Mouse (Mus musculus): ENCODE results near the gene Apol9b.

Gene Apol9b

DNA sequence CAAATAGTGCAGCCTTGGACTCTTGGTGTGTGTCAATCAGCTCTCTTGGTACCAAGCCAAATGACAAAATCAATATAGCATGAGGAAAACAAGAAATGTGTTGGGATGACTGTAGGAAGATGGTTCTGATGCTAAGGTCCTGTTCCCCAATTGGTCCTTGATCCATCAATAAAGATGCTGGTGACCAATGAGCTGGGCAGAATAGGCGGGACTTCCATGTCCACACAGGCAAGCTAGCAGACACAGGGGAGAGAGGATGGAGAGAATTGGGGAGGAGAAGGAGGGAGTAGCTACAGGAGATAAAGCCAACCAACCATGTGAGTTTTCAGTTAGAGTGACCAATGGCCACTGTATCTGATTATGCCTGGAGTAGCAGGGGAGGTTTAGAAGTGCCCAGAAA lies 17.5 kb downstream of the Apol9b start:
- DNase-seq (ENCODE audit: low spot score in 2 of 2), result no peak

DNA sequence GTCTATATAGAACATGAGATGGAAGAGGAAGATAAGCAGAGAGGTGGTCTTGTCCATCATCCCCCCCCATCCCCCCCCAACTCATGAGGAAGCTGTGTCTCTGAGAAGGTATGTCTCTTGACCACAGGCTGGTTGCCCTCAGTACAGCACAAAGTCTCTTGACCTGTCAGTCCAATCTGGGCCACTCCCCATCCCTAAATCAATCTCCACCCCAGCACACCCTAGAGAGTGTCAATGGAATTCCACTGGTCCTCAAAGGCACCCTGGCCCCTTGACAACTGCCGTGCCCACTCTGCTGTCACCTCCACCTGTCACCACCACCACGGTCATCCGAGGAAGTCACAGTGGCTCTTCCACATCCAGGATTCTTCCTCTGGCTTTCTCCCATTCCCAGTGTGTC lies 19.6 kb downstream of the Apol9b start:
- DNase-seq (ENCODE audit: low spot score in 2 of 2), result no peak

DNA sequence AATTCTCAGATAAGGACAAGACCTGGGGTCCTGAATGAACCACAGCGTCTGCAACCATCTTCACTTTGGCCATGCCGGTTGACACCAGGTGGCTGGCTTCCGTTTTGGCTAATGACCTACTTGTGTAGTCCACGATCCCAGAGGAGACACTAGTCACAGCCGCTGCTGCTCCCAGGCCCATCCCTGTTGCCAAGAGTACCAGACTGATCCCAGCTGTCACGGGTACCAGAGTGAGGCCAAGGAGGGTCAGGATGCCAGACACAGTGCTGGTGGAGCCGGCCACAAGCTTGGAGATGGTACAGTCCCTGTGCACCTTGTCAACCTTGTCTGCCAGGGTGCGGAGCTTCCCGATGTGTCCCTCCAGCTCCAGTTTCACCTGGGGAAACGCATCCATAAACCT lies 20.9 kb downstream of the Apol9b start:
- DNase-seq (ENCODE audit: low spot score in 2 of 2), result no peak

DNA sequence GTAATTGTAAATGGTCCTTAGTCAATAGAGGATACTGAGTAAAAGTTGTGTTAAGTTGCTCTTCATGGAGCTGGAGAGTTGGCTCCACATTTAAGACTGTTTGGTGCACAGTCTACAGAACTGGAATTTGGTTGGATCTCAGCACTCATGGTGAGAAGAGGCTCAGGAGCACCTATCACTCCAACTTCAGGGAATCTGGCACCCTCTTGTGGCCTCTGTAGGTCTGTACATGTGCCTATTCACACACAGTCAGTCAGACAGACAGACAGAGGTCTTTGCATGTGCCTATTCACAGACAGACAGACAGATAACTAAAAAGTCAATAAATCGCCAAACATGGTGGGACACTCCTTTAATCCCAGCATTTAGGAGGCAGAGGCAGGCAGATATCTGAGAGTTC lies 21.6 kb downstream of the Apol9b start:
- no peak for DNase-seq (ENCODE audit: low spot score in 2 of 2)

- no peak for DNase-seq (ENCODE audit: low spot score in 2 of 2)
Observed at GRCm38 (mm10) chr15:77752443-77752842, 23.6 kb downstream of the Apol9b start.

GRCm38 (mm10) chr15:77755132-77755531 lies 26.3 kb downstream of the Apol9b start:
- DNase-seq (ENCODE audit: low spot score in 2 of 2), result no peak

- DNase-seq (ENCODE audit: low spot score in 2 of 2), result no peak
Observed at GRCm38 (mm10) chr15:77756081-77756480, 27.2 kb downstream of the Apol9b start.

DNA sequence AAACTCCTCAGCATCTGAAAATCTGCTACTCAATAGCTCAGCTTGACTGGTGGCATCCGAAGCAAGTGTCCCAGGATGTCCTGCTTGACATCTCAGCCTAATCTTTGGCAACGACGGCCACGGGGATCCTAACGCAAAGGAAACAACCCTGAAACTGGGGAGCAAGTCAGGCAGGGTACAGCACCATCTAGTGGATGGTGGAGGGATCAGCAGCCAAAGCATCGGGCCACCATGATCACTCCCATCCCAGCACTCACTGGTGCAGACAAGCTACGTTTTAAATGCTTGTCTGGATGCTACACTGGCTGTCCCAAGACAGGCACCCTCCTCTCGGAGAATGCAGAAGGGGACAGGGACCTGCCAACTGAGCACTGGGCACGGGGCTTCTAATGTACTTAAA lies 28.0 kb downstream of the Apol9b start, which contains the start of gene Apol8:
Gene Apol8, minus strand, starts transcription at position 156 of the 400 bp plus-strand sequence.
- peak; percentile 38 to 46 for DNase-seq (ENCODE audit: low spot score in 2 of 2)

DNA sequence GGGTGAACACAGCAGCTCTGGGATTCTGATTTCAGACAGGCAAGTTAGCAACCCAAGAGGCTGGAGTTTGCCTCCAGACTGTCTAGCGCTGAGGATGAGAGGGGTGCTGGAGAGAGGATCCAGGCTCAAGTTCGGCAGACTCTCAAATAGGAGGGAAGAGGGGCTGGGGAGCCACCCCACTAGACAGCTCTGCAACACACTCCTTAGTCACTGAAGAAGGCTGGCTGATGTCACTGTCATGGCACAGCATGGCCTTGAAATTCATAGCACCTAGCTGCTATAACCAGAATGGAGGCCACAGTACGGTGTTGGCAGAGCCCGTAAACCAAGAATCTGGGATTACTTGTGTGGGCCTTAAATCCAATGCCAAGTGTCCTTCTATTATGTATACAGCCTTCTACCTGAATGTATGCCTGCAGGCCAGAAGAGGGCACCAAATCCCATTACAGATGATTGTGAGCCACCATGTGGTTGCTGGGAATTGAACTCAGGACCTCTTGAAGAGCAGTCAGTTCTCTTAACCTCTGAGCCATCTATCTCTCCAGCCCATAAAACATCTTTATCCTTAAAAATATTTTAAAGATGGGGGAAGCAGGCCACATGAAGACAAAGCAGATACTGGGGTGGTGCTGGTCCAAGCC lies 28.9 kb downstream of the Apol9b start:
- DNase-seq (ENCODE audit: low spot score in 2 of 2), result no peak

DNA sequence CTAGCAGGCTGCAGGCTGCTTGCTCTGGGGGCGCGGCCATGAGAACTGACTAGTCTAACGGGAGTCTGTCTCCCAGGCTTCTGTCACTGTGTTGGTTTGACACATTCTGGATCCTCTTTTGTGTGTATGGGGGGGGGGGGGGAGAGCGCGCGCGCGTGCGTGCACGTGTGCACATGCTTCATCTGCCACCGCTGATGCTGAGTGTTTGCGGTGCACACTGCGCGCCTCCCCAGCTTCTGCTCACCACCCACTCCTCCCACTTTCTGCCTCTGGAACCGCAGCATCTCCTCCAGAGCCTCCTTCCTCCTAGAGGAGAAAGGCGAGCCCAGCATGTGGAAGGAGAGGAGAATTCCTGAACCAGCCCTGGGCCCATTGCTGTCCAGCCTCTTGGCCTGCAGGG lies 31.2 kb downstream of the Apol9b start:
- DNase-seq (ENCODE audit: low spot score in 2 of 2), result no peak

- DNase-seq (ENCODE audit: low spot score in 2 of 2), result no peak
Observed at GRCm38 (mm10) chr15:77761083-77761482, 32.2 kb downstream of the Apol9b start.

DNA sequence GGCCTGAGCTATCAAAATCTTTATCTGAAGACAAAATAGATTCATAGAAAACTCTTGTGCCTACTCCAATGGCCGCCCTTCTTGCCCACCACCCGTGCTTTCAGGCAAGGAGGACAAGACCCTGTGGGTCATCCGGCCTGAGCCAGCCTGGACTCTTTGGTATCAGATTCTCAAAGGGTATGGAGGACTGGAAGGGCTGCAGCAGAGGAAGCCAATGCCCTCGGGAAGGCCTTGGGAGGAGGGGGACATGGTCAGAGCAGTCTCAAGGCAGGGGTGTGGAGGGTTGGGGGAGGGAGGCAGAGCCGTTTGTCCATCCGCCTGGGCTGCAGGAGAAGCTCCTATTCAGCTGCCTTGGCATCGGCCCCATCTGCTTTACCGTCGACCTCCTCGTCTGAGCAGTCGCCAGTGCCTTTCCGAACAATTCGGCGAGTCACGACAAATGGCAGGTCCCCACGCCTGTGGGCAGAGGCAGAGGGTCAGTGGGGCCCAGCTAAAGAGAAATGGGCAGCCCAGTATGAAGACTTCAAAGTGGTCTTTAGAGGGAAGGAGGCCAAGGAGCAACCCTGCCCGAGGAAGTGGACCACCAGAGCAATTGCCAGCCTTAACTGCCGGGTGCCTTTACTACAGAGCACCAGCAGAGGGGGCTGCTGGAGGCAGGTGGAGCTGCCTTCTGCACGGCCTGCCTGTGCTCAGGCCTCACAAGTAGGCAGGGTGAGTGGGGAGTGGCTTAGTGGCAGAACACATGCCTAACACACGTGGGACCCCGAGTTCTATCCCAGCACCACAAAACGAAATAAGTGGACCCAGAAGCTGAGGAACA lies 32.9 kb downstream of the Apol9b start:
- no peak for DNase-seq (ENCODE audit: low spot score in 2 of 2)

DNA sequence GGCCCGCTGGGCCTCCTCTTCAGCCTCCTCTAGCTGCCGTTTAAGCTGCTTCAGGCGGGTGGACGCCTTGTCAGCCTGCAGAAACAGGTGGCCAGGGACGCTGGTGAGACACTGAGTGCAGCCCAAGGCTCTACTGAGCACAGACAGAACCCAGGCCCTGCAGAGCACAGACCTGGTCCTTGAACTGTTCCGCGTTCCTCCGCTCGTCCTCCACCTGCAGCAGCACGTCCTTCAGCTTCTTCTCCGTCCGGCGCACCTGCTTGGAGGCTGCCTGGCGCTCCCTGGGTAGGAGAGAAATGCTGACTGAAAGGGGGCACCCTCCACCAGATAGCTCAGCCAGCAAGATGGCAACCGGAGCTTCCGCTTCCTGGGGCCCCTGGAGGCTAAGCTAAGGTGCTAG lies 34.2 kb downstream of the Apol9b start:
- no peak for DNase-seq (ENCODE audit: low spot score in 2 of 2)

GRCm38 (mm10) chr15:77763702-77764101 lies 34.9 kb downstream of the Apol9b start:
- no peak for DNase-seq (ENCODE audit: low spot score in 2 of 2)

DNA sequence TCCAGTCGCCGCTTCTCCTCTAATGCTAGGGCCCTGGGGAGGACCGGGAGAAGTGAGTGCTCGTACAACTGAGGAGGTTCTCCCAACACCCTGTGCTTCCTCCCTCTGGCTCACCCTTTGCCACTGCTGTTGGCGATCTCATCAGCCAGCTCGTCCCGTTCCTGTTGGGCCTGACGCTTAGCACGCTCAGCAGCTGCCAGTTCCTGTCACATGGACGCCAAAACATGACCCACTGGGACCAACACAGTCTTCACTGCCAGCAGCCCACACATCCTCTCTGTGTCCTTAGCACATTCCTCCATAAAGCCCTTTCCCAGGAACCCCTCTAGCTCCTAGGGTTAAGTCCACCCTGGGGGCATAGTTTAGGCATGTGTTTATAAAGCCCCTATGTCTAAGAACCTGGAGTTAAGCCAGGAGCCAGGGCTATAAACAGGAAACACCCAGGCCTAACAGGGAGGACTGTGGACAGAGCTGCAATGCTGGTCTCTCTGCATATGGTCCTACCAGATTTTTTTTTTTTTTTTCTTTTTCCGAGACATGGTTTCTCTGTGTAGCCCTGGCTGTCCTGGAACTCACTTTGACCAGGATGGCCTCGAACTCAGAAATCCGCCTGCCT lies 35.7 kb downstream of the Apol9b start:
- DNase-seq (ENCODE audit: low spot score in 2 of 2), result peak; percentile 33 to 78

DNA sequence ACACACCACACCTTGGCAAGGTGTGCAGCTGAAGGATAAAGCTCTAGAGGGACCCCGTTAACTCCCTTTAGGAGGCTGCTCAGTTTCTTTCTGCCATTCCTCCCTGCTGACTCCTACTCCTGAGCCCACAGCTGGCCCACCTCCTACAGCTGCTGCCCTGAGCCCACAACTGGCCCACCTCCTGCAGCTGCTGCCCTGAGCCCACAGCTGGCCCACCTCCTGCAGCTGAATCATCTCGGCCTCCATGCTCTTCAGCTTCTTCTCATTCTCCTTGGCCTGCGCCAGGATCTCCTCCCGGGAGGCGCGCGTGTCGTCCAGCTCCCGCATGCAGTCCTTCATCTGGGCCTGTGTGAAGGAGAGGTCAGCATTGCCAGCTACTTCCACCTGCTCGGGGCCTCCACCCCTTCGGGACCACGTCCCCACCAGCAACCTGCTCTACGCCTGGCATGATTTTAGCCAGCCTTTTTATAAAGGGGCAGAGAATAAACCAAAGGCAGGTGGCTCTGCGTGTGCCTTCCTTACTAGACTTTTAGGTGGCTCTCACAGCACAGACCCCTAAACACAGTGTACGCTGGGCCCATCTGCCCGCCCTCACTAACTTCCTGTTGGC lies 36.8 kb downstream of the Apol9b start:
- DNase-seq (ENCODE audit: low spot score in 2 of 2), result no peak

DNA sequence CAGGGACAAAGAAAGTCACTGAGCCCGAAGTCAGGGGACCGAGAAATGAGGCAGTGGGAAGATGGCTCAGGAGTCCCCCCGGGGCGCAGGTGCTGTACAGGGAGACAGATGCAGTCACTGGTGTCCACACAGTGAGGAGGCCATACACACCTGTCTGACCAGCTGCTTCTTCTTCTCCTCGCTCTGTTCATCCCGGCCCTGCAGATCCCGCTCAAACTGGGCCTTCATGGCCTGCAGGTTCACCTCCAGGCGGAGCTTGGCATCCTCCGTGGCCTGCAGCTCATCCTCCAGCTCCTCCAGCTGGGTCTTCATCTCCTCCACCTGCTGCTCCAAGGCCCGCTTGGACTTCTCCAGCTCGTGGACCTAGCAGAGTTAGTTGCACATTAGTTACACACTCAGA lies 38.1 kb downstream of the Apol9b start:
- DNase-seq (ENCODE audit: low spot score in 2 of 2), result no peak

- no peak for DNase-seq (ENCODE audit: low spot score in 2 of 2)
Observed at GRCm38 (mm10) chr15:77770341-77770740, 41.5 kb downstream of the Apol9b start.

DNA sequence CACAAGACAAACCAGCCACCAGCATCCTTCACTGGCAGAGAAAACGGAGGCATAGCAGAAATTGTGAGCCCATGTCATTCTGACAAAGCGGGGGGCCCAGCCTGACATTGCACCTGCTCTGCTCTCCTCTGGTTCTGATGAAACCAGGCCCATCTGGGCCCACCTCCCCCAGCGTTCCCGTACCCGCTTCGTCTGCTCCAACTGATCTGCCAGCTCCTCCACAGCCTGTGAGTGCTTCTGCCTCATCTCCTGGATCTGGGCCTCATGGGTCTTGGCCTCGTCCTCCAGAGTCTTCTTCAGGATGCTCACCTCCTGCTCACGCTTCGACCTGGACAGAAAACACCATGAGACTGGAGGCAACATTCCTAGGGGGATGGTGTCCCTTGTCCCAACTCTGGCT lies 42.1 kb downstream of the Apol9b start:
- no peak for DNase-seq (ENCODE audit: low spot score in 2 of 2)

GRCm38 (mm10) chr15:77773099-77773915 lies 44.5 kb downstream of the Apol9b start:
- DNase-seq (ENCODE audit: low spot score in 2 of 2), result no peak

GRCm38 (mm10) chr15:77774303-77774702 lies 45.5 kb downstream of the Apol9b start:
- DNase-seq (ENCODE audit: low spot score in 2 of 2), result no peak
